Mouse (Mus musculus) heart, adult 2 months (tissue): ENCODE results near the gene Lrrc4.

Source experiments
- CTCF ChIP-seq: fragments of 200-600 bp; IDR thresholded peaks from 2 replicates; pipeline ENCODE4 v1.8.1; 2022; ENCODE audit warnings: antibody characterized with exemption, mild to moderate bottlenecking, moderate library complexity
- POLR2A ChIP-seq: fragments of 200-500 bp; IDR thresholded peaks from 2 replicates; pipeline ENCODE4 v1.6.1; 2011; ENCODE audit warnings: mild to moderate bottlenecking, low read depth, low read length, control low read depth; ENCODE audit not compliant: insufficient read depth

- TF ChIP-seq CTCF (no peak), POLR2A (no peak)
Measured at GRCm38 (mm10) chr6:28767891-28768481, 63.6 kb downstream of the Lrrc4 start.
